Mouse (Mus musculus): ENCODE measurements around the gene Vps45. TPM values are rescaled to one million over a fixed set of nuclear protein-coding genes. Genes with fewer than 3 reads are reported as not detected.

Vps45 gene
- polyA plus RNA-seq, 1 experiment: 1.3 TPM

DNA sequence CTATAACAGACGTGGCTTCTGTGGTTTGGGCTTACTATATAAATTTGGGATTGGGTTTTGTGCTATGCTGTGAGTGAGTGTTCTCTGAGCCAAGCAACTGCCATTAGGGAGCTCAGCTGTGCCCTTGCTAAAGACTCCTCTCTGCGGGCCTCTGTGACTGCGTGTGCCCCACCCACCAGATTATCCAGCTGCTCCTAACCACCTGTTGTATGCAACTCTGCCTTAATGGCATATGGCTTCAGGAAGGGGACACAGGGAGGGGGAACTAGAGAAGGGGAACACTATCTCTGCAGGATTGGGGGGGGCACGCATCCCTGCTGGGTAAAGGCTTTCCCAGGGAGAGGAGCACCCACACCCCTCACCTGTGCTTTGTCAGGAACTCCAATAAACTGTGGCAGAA lies 25.2 kb downstream of the Vps45 start:
- Histone ChIP-seq H3K4me1 (ENCODE audit: control insufficient read depth) (peaks cover 3% of the 10 kb centered on the region; the same call in 1 of the 2 replicates), H3K4me3 (replicated peaks) (no peak overlapping the region), H3K27me3 (ENCODE audit: control insufficient read depth) (no peaks in the 10 kb centered on the region), H3K36me3 (ENCODE audit: control insufficient read depth) (peaks cover 35% of the 10 kb centered on the region), H3K9me3 (ENCODE audit: control insufficient read depth, low read length) (no peaks in the 10 kb centered on the region)
- TF ChIP-seq TAL1 (IDR thresholded peaks at IDR 0.05; ENCODE audit: low read length) (no peak), GATA1 (IDR thresholded peaks at IDR 0.05; ENCODE audit: low read length) (no peak)

DNA sequence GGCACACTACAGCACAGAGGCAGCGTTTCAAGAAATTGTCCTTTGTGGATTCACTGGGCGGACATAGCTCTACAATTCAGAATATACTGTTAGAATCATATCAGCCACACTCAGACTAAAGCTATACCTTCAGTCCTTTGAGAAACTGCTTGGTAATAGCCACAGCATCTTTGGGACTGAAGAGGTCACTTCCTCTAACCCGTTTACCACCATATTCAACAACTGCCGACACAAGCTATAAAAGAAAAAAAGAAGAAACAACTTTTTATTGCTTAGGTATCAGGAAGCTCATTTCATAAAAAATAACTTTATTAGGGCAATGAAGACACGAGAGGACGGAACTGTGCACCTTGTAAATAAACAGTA lies 25.6 kb downstream of the Vps45 start:
- Histone ChIP-seq H3K9me3 (ENCODE audit: control insufficient read depth, low read length) (no peaks in the 10 kb centered on the region), H3K4me1 (ENCODE audit: control insufficient read depth) (peaks cover 6% of the 10 kb centered on the region; the same call in 1 of the 2 replicates), H3K27me3 (ENCODE audit: control insufficient read depth) (no peaks in the 10 kb centered on the region), H3K4me3 (replicated peaks) (no peak overlapping the region), H3K36me3 (ENCODE audit: control insufficient read depth) (peaks cover 35% of the 10 kb centered on the region)
- TF ChIP-seq GATA1 (IDR thresholded peaks at IDR 0.05; ENCODE audit: low read length): no peak
- no peak for TF ChIP-seq TAL1 (IDR thresholded peaks at IDR 0.05; ENCODE audit: low read length)

DNA sequence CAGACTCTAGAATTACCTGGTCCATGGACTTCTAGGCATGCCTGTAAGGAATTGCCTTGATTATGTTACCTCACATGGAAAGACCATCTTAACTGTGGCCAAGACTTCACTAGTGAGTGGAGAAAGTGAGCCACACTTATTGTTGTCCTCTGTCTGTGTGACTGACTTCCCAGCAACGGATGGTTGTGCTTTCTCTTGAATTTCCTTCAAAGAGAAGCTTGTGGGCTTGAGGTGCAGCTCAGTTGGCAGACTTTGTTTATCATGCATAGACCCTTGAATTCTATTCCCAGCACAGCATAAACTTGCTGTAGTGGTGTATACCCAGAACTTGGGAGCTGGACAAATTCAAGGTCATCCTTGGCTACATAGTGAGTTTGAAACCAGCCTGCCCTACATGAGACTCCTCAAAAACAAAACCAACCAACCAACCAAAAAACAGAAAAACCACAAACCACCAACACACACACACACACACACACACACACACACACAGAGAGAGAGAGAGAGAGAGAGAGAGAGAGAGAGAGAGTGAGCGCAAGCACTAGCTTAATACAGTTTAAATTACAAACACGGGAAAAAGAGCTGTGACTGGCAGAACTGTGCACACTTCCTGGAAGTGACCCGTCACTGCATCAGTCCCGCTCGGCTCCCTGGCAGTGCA lies 26.1 kb downstream of the Vps45 start:
- Histone ChIP-seq H3K36me3 (ENCODE audit: control insufficient read depth) (peaks cover 35% of the 10 kb centered on the region), H3K4me1 (ENCODE audit: control insufficient read depth) (peaks cover 8% of the 10 kb centered on the region; the same call in 1 of the 2 replicates), H3K9me3 (ENCODE audit: control insufficient read depth, low read length) (no peaks in the 10 kb centered on the region), H3K27me3 (ENCODE audit: control insufficient read depth) (no peaks in the 10 kb centered on the region), H3K4me3 (replicated peaks) (no peak overlapping the region)
- TF ChIP-seq TAL1 (IDR thresholded peaks at IDR 0.05; ENCODE audit: low read length) (no peak), GATA1 (IDR thresholded peaks at IDR 0.05; ENCODE audit: low read length) (no peak)

DNA sequence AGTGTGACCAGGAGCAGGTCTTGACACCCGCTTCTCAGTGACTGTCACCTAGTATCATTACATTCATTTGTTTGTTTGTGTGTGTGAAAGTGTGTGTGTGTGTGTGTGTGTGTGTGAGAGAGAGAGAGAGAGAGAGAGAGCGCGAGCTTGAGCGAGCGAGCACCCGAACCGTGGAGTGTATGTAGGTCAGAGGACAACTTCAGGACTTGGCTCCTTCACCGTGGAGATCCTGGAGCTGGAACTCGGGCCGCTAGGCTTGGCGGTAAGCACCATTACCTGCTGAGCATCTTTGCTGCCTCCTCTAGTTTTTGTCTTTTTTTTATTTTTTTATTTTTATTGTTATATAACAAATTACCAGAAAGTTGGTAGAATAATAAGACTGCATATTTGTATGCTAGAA lies 28.5 kb downstream of the Vps45 start:
- Histone ChIP-seq H3K27me3 (ENCODE audit: control insufficient read depth) (no peaks in the 10 kb centered on the region), H3K36me3 (ENCODE audit: control insufficient read depth) (peaks cover 36% of the 10 kb centered on the region), H3K9me3 (ENCODE audit: control insufficient read depth, low read length) (no peaks in the 10 kb centered on the region), H3K4me1 (ENCODE audit: control insufficient read depth) (peaks cover 8% of the 10 kb centered on the region; the same call in 1 of the 2 replicates), H3K4me3 (replicated peaks) (no peak overlapping the region)
- no peak for TF ChIP-seq TAL1 (IDR thresholded peaks at IDR 0.05; ENCODE audit: low read length)
- TF ChIP-seq GATA1 (IDR thresholded peaks at IDR 0.05; ENCODE audit: low read length): no peak

DNA sequence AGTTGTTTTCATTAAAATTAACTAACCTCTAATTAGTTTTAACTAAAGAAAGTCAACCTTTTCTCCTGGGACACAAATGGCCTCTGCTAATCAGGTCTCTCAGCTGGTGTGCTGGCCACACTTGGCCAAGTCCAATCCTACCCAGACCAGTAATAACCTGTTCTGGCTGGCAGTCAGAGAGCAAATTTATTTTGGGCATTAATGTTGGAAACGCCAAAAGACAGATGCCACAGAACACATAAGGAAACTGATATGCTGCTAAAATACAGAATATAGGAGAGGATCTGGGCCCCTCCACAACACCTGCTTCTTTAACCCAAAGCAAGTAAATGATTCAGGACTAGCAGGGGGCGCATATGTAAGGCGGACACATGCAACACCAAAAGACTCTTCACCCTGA lies 28.9 kb downstream of the Vps45 start:
- Histone ChIP-seq H3K4me3 (replicated peaks) (no peak overlapping the region), H3K9me3 (ENCODE audit: control insufficient read depth, low read length) (no peaks in the 10 kb centered on the region), H3K27me3 (ENCODE audit: control insufficient read depth) (no peaks in the 10 kb centered on the region), H3K4me1 (ENCODE audit: control insufficient read depth) (peaks cover 8% of the 10 kb centered on the region; the same call in 1 of the 2 replicates), H3K36me3 (ENCODE audit: control insufficient read depth) (peaks cover 36% of the 10 kb centered on the region)
- TF ChIP-seq GATA1 (IDR thresholded peaks at IDR 0.05; ENCODE audit: low read length) (no peak), TAL1 (IDR thresholded peaks at IDR 0.05; ENCODE audit: low read length) (no peak)

DNA sequence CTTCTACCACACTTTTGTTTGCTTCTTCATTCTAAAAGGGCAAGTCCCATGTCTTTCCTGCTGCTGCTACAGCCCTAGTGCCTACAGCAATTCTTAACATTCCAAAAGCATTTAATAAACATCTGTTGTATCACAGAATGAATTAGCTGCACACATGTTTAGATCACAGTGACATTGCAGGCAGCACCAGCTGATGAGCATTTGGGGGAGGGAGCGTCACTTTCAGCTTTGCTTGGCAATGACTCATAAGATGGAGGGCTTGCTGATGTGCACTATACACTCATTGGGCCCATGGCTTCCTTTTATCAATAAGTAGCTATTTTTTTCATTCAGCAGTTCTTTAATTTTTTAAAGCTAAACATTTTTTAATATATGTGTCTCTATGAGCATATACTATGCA lies 30.4 kb downstream of the Vps45 start:
- no peak overlapping the region for H3K4me3 ChIP-seq (replicated peaks)
- H3K9me3 ChIP-seq (ENCODE audit: control insufficient read depth, low read length): no peaks in the 10 kb centered on the region
- peaks cover 5% of the 10 kb centered on the region; the same call in 1 of the 2 replicates for H3K4me1 ChIP-seq (ENCODE audit: control insufficient read depth)
- no peak for TF ChIP-seq TAL1 (IDR thresholded peaks at IDR 0.05; ENCODE audit: low read length)
- TF ChIP-seq GATA1 (IDR thresholded peaks at IDR 0.05; ENCODE audit: low read length): no peak
- no peaks in the 10 kb centered on the region for H3K27me3 ChIP-seq (ENCODE audit: control insufficient read depth)
- peaks cover 27% of the 10 kb centered on the region for H3K36me3 ChIP-seq (ENCODE audit: control insufficient read depth)

DNA sequence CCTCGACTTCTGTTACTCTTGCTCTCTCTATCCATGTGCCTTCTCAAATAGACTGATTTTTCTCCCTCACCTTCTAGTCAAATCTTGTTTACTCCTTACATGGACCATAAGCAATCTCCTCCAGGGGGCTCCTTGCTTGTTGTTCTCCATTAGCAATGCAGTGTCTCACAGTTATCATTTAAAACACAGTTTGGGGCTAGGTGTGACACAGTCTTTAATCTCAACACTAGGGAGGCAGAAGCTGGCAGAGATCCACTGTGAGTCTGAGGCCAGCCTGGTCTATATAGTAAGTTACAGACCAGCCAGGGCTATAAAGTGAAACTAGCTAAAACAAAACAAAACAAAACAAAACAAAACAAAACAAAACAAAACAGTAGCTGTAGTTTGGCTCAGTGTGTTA lies 31.1 kb downstream of the Vps45 start:
- H3K4me1 ChIP-seq (ENCODE audit: control insufficient read depth): peaks cover 7% of the 10 kb centered on the region
- no peak for TF ChIP-seq GATA1 (IDR thresholded peaks at IDR 0.05; ENCODE audit: low read length)
- TF ChIP-seq TAL1 (IDR thresholded peaks at IDR 0.05; ENCODE audit: low read length): no peak
- H3K4me3 ChIP-seq (replicated peaks): no peak overlapping the region

DNA sequence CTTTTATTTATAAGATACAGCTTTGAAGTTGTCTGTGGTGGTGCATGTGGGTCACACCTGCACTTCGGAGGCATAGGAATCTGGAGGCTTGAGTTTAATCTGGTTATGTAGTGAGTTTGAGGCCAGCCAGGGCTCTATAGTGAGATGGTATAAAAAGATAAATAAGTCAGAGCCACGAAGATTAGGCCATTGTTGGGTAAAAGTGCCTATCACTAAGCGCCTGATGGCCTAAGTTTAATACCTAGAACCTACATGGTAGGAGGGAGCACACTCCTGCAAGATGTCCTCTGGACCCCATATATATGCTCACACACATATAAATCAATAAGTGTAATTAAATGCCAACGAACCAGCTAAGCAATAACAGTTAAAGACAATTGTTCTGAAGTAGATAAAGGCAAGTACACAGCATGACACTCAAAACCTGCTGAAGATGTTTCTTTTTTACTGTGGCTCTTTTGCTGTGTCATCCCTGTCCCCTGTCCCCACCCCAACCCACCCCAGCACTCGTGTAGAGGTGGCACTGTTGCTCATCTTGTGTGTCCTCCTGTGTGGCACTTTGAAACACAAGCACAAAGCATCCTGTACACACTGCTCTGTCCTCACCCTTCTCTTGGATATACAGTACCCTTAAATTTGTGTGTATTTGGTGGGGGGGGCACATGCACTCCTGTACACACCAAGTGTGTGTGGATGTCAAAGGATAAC lies 36.7 kb downstream of the Vps45 start:
- Histone ChIP-seq H3K27me3 (ENCODE audit: control insufficient read depth) (no peaks in the 10 kb centered on the region), H3K9me3 (ENCODE audit: control insufficient read depth, low read length) (no peaks in the 10 kb centered on the region), H3K4me1 (ENCODE audit: control insufficient read depth) (peaks cover 18% of the 10 kb centered on the region), H3K36me3 (ENCODE audit: control insufficient read depth) (peaks cover 7% of the 10 kb centered on the region), H3K4me3 (replicated peaks) (no peak overlapping the region)
- TF ChIP-seq GATA1 (IDR thresholded peaks at IDR 0.05; ENCODE audit: low read length) (no peak), TAL1 (IDR thresholded peaks at IDR 0.05; ENCODE audit: low read length) (no peak)

More for the DNA sequence above, 31.1 kb downstream of the Vps45 start:
- peaks cover 23% of the 10 kb centered on the region for H3K36me3 ChIP-seq (ENCODE audit: control insufficient read depth)
- no peaks in the 10 kb centered on the region for H3K9me3 ChIP-seq (ENCODE audit: control insufficient read depth, low read length)
- H3K27me3 ChIP-seq (ENCODE audit: control insufficient read depth): no peaks in the 10 kb centered on the region

DNA sequence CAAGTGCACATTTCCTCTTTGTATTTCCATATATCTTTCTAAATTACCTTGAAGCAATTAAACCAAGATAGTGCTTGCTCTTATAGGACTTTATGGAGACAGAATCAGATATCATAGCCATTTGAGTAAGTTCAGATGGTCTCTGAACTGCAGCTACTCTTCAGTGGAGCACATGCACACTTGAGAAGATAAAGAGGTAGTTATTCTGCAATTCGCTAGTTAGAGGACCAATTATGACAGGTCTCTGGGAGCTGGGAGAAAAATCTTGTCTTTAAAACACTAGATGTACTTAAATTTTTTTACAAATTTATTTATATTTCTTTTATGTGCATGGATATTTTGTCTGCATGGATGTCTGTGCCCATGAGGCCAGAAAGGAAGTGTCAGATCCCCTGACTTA lies 37.5 kb downstream of the Vps45 start:
- Histone ChIP-seq H3K9me3 (ENCODE audit: control insufficient read depth, low read length) (no peaks in the 10 kb centered on the region), H3K36me3 (ENCODE audit: control insufficient read depth) (peaks cover 4% of the 10 kb centered on the region), H3K4me3 (replicated peaks) (no peak overlapping the region), H3K4me1 (ENCODE audit: control insufficient read depth) (peaks cover 24% of the 10 kb centered on the region), H3K27me3 (ENCODE audit: control insufficient read depth) (no peaks in the 10 kb centered on the region)
- no peak for TF ChIP-seq GATA1 (IDR thresholded peaks at IDR 0.05; ENCODE audit: low read length)
- no peak for TF ChIP-seq TAL1 (IDR thresholded peaks at IDR 0.05; ENCODE audit: low read length)
